Mouse (Mus musculus): Measurements from ENCODE around the gene Ulk4. TPM values are rescaled to one million over a fixed set of nuclear protein-coding genes. Genes with fewer than 3 reads are reported as not detected.

Ulk4 gene
- polyA plus RNA-seq, 1 experiment = 2.9 TPM

DNA sequence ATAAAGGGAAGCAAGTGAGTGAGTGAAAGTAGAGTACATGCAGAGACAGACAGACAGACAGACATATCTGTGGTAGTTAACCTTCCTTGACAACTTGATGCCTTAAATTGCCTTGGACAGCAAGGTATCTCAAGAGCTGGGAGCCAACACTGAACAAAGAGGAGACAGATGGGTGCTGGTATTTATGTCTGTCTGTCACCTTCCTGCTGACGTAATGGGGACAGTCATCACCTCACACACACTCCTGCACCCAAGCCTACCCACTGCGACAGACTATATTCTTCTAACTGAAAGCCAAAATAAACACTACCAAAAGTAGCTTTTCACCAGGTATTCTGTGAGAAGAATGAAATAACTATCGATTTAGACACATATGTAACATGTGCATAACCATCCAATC is 196.2 kb downstream of the Ulk4 start:
- 98% methylated on average over 3 of the region's 3 CpGs for WGBS

DNA sequence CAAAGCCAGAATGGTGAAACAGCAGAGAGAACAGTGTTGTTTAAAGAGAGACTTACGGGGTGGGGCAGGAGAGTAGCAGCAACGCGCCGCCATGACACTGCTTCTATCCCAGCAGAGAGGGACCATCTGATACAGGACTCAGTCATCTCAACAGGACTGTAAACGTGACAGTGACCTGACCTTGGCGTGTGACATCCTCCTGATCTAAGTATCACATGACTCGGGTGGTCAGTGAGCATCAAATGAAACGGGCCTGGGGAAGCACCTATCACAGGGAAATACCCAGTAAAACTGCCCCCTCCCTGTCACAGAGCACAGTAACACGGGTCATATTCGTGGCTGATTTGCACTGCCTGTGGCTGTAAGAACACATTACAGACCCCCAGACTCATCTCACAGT is 196.6 kb downstream of the Ulk4 start:
- 85% methylated on average over 10 of the region's 10 CpGs for WGBS
- H3K27ac ChIP-seq (ENCODE audit: control insufficient read depth, insufficient read depth, low read length) = no peak overlapping the region
- H3K36me3 ChIP-seq (ENCODE audit: control insufficient read depth, insufficient read depth, low read length) = no peaks in the 10 kb centered on the region
- TF ChIP-seq CTCF (IDR thresholded peaks at IDR 0.05; ENCODE audit: borderline replicate concordance, control insufficient read depth, extremely low read depth, insufficient read depth, low read length, poor library complexity) = no peak
- no peak for TF ChIP-seq POLR2A (IDR thresholded peaks at IDR 0.05; ENCODE audit: control insufficient read depth, extremely low read depth, insufficient read depth, low read length, poor library complexity)
- no peaks in the 10 kb centered on the region for H3K27me3 ChIP-seq (ENCODE audit: control insufficient read depth, insufficient read depth, low read length)
- no peaks in the 10 kb centered on the region for H3K4me1 ChIP-seq (replicated peaks; ENCODE audit: control insufficient read depth, insufficient read depth, low read length)
- no peak overlapping the region for H3K4me3 ChIP-seq (ENCODE audit: control insufficient read depth, insufficient read depth, low read length)
- no peak for DNase-seq

More for the DNA sequence above, 196.2 kb downstream of the Ulk4 start:
- no peaks in the 10 kb centered on the region for H3K27me3 ChIP-seq (ENCODE audit: control insufficient read depth, insufficient read depth, low read length)
- H3K4me3 ChIP-seq (ENCODE audit: control insufficient read depth, insufficient read depth, low read length) = no peak overlapping the region
- H3K4me1 ChIP-seq (replicated peaks; ENCODE audit: control insufficient read depth, insufficient read depth, low read length) = no peaks in the 10 kb centered on the region
- no peaks in the 10 kb centered on the region for H3K36me3 ChIP-seq (ENCODE audit: control insufficient read depth, insufficient read depth, low read length)
- TF ChIP-seq CTCF (IDR thresholded peaks at IDR 0.05; ENCODE audit: borderline replicate concordance, control insufficient read depth, extremely low read depth, insufficient read depth, low read length, poor library complexity) = no peak
- no peak for TF ChIP-seq POLR2A (IDR thresholded peaks at IDR 0.05; ENCODE audit: control insufficient read depth, extremely low read depth, insufficient read depth, low read length, poor library complexity)
- no peak overlapping the region for H3K27ac ChIP-seq (ENCODE audit: control insufficient read depth, insufficient read depth, low read length)
- DNase-seq = no peak

GRCm38 (mm10) chr9:121079388-121080088 is 197.5 kb downstream of the Ulk4 start:
- 40% methylated on average over 9 of the region's 9 CpGs for WGBS
- Histone ChIP-seq H3K27ac (ENCODE audit: control insufficient read depth, insufficient read depth, low read length) (no peak overlapping the region), H3K36me3 (ENCODE audit: control insufficient read depth, insufficient read depth, low read length) (no peaks in the 10 kb centered on the region), H3K4me3 (ENCODE audit: control insufficient read depth, insufficient read depth, low read length) (no peak overlapping the region), H3K4me1 (replicated peaks; ENCODE audit: control insufficient read depth, insufficient read depth, low read length) (no peaks in the 10 kb centered on the region), H3K27me3 (ENCODE audit: control insufficient read depth, insufficient read depth, low read length) (no peaks in the 10 kb centered on the region)
- TF ChIP-seq POLR2A (IDR thresholded peaks at IDR 0.05; ENCODE audit: control insufficient read depth, extremely low read depth, insufficient read depth, low read length, poor library complexity) = no peak
- TF ChIP-seq CTCF (IDR thresholded peaks at IDR 0.05; ENCODE audit: borderline replicate concordance, control insufficient read depth, extremely low read depth, insufficient read depth, low read length, poor library complexity) = no peak
- DNase-seq = peak; percentile 17

GRCm38 (mm10) chr9:121076291-121076690 is 200.7 kb downstream of the Ulk4 start:
- DNase-seq = no peak
- H3K4me3 ChIP-seq (ENCODE audit: control insufficient read depth, insufficient read depth, low read length) = no peak overlapping the region
- 90% methylated on average over 12 of the region's 12 CpGs for WGBS
- H3K27ac ChIP-seq (ENCODE audit: control insufficient read depth, insufficient read depth, low read length) = no peak overlapping the region
- no peaks in the 10 kb centered on the region for H3K27me3 ChIP-seq (ENCODE audit: control insufficient read depth, insufficient read depth, low read length)
- H3K4me1 ChIP-seq (replicated peaks; ENCODE audit: control insufficient read depth, insufficient read depth, low read length) = peaks cover 13% of the 10 kb centered on the region
- no peak for TF ChIP-seq POLR2A (IDR thresholded peaks at IDR 0.05; ENCODE audit: control insufficient read depth, extremely low read depth, insufficient read depth, low read length, poor library complexity)
- TF ChIP-seq CTCF (IDR thresholded peaks at IDR 0.05; ENCODE audit: borderline replicate concordance, control insufficient read depth, extremely low read depth, insufficient read depth, low read length, poor library complexity) = no peak
- H3K36me3 ChIP-seq (ENCODE audit: control insufficient read depth, insufficient read depth, low read length) = no peaks in the 10 kb centered on the region

GRCm38 (mm10) chr9:121075246-121075645 is 201.8 kb downstream of the Ulk4 start:
- H3K36me3 ChIP-seq (ENCODE audit: control insufficient read depth, insufficient read depth, low read length) = no peaks in the 10 kb centered on the region
- no peak for TF ChIP-seq POLR2A (IDR thresholded peaks at IDR 0.05; ENCODE audit: control insufficient read depth, extremely low read depth, insufficient read depth, low read length, poor library complexity)
- TF ChIP-seq CTCF (IDR thresholded peaks at IDR 0.05; ENCODE audit: borderline replicate concordance, control insufficient read depth, extremely low read depth, insufficient read depth, low read length, poor library complexity) = no peak
- WGBS = 91% methylated on average over 4 of the region's 4 CpGs
- no peak overlapping the region for H3K4me3 ChIP-seq (ENCODE audit: control insufficient read depth, insufficient read depth, low read length)
- no peak for DNase-seq
- H3K27ac ChIP-seq (ENCODE audit: control insufficient read depth, insufficient read depth, low read length) = no peak overlapping the region
- no peaks in the 10 kb centered on the region for H3K27me3 ChIP-seq (ENCODE audit: control insufficient read depth, insufficient read depth, low read length)
- peaks cover 18% of the 10 kb centered on the region for H3K4me1 ChIP-seq (replicated peaks; ENCODE audit: control insufficient read depth, insufficient read depth, low read length)

GRCm38 (mm10) chr9:121074726-121075125 is 202.3 kb downstream of the Ulk4 start:
- Histone ChIP-seq H3K4me3 (ENCODE audit: control insufficient read depth, insufficient read depth, low read length) (no peak overlapping the region), H3K27ac (ENCODE audit: control insufficient read depth, insufficient read depth, low read length) (no peak overlapping the region), H3K4me1 (replicated peaks; ENCODE audit: control insufficient read depth, insufficient read depth, low read length) (peaks cover 18% of the 10 kb centered on the region), H3K36me3 (ENCODE audit: control insufficient read depth, insufficient read depth, low read length) (no peaks in the 10 kb centered on the region), H3K27me3 (ENCODE audit: control insufficient read depth, insufficient read depth, low read length) (no peaks in the 10 kb centered on the region)
- DNase-seq = no peak
- 94% methylated on average over 3 of the region's 3 CpGs for WGBS
- TF ChIP-seq POLR2A (IDR thresholded peaks at IDR 0.05; ENCODE audit: control insufficient read depth, extremely low read depth, insufficient read depth, low read length, poor library complexity) (no peak), CTCF (IDR thresholded peaks at IDR 0.05; ENCODE audit: borderline replicate concordance, control insufficient read depth, extremely low read depth, insufficient read depth, low read length, poor library complexity) (no peak)

Measured in thymus, adult 2 months (tissue).